Mouse (Mus musculus): Measurements from ENCODE around the gene Tcam1. TPM values are rescaled to one million over a fixed set of nuclear protein-coding genes. Genes with fewer than 3 reads are reported as not detected.
A peak's percentile ranks its signal among the peaks of the same experiment; 100 is the strongest.
"Not testable (repeated sequence)": the region's sequence is repeated elsewhere in the genome, so short reads cannot be mapped to it uniquely, and the experiment has no call there.

The Tcam1 gene
- 0.12 and 0.25 TPM in 2 replicates for polyA plus RNA-seq (2016; fragmentation: Nextera tagmentation; extraction: Ambion mirVana)

DNA sequence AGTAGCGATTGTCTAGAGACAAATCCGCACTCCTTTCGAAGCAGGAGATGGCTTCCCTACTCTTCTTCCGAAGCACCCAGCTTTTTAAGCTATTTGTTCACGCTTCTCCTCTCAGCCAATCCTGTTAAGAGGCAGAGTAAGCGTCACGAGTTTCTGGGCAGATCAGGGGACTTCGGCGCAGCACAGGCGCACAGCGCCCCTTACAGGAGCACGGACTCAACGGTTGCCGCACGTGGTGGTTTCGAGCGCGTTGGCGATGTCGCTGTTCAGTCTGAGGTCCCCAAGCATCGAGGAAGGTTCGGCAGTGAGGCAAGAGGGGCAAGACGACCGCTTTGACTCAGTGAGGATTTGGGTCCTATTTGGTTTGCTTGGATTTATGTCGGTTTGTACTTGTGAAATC, at the start of gene Tcam1:
Tcam1 (plus strand) TSS at position 219 of the 400 bp plus-strand sequence.
- peak within 1 kb of the TSS; percentile 20 for H3K4me3 ChIP-seq
- peaks cover 29% of the 10 kb centered on the region for H3K4me1 ChIP-seq (replicated peaks)
- peak; percentile 94 for DNase-seq (ENCODE audit: low spot score)
- peak within 1 kb of the TSS; percentile 8; the same call in 1 of the 2 replicates for H3K27ac ChIP-seq
- H3K27me3 ChIP-seq (ENCODE audit: insufficient read depth, poor library complexity, severe bottlenecking): peaks cover 12% of the 10 kb centered on the region; the same call in 1 of the 2 replicates
- no peaks in the 10 kb centered on the region for H3K36me3 ChIP-seq
- no peaks in the 10 kb centered on the region for H3K9me3 ChIP-seq
- 12% methylated on average over 25 of the region's 25 CpGs for WGBS

DNA sequence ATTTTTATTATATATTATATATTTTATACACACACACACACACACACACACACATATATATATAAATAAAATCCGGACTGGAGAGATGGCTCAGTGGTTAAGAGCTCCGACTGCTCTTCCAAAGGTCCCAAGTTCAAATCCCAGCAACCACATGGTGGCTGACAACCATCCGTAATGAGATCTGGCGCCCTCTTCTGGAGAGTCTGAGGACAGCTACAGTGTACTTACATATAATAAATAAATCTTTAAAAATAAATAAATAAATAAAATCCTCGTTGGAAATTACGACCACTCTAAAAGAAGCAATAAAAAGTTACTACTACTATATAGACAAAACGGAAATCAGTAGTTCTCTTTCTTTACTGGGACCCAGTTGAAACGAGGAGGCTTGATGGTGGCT, 42.5 kb upstream of the Tcam1 start:
- H3K36me3 ChIP-seq: peaks cover 97% of the 10 kb centered on the region
- H3K4me3 ChIP-seq; H3K27ac ChIP-seq; DNase-seq (ENCODE audit: low spot score); H3K9me3 ChIP-seq; H3K4me1 ChIP-seq (replicated peaks); H3K27me3 ChIP-seq (ENCODE audit: insufficient read depth, poor library complexity, severe bottlenecking): not testable (repeated sequence)
- WGBS: 82% methylated on average over 8 of the region's 8 CpGs

DNA sequence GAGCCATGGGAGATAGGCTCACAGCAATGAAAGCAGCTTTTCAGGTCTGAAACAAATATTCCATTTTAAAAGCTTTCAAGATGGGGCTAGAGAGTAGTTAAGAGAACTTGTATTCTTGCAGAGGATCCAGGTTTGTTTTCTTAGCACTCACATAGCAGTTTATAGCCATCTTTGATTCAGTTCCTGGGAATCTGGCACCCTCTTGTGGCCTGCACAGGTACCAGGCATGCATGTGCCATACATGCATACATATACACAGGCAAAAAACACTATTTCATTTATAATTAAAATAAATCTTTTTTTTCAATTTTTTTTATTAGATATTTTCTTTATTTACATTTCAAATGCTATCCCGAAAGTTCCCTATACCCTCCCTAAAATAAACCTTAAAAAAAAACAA, 29.6 kb upstream of the Tcam1 start:
- WGBS: 99% methylated on average over 1 of the region's 1 CpGs
- H3K4me3 ChIP-seq: no peak overlapping the region
- 0 out of 2 replicates have a peak, but pooled peaks cover 4% of the 10 kb centered on the region for H3K9me3 ChIP-seq
- no peaks in the 10 kb centered on the region for H3K27me3 ChIP-seq (ENCODE audit: insufficient read depth, poor library complexity, severe bottlenecking)
- H3K27ac ChIP-seq: no peak overlapping the region
- no peaks in the 10 kb centered on the region for H3K4me1 ChIP-seq (replicated peaks)
- DNase-seq (ENCODE audit: low spot score): no peak
- H3K36me3 ChIP-seq: peaks cover 100% of the 10 kb centered on the region

DNA sequence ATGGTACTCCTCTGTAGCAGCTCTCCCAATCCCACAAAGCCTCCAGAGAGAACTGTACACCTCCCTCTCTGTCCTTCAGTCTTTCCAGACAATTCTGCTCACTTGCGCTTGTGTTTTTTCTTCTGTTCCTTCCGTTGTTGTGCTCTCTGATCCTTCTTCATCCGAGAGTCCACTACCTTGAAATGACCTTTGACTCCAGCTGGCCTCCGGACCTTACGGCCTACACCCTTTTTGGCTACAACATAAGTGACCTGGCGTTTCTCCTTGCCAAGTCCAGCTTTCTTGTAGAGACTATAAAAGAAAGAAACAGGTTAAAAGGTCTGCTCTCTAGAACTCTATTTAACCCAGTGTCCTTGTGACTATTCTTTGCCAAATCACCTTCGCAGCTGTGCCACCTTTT, 27.1 kb upstream of the Tcam1 start:
- Histone ChIP-seq H3K36me3 (peaks cover 100% of the 10 kb centered on the region), H3K9me3 (0 out of 2 replicates have a peak, but pooled peaks cover 4% of the 10 kb centered on the region), H3K4me3 (no peak overlapping the region), H3K4me1 (replicated peaks) (0 out of 2 replicates have a peak, but pooled peaks cover under 1% of the 10 kb centered on the region), H3K27ac (no peak overlapping the region), H3K27me3 (ENCODE audit: insufficient read depth, poor library complexity, severe bottlenecking) (no peaks in the 10 kb centered on the region)
- DNase-seq (ENCODE audit: low spot score): no peak
- 90% methylated on average over 7 of the region's 7 CpGs for WGBS

DNA sequence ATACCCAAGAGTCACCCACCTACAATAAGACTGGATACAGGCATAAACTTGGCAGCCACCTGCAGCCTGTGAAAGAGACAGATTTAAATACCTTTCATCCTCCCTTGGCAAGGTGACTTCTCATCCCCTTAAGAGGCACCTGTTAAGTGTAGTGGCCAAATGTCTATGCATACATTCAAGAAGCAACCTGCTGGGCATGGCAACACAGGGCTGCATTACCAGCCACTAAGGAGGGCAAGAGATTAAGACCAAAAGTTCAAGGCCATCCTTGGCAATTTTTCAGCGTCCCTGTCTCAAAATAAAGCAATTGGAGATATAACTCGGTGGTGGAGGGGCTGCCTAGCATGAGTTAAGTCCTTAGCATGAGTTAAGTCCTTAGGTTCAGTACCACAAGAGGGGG, 21.7 kb upstream of the Tcam1 start:
- H3K9me3 ChIP-seq: no peaks in the 10 kb centered on the region
- peaks cover 78% of the 10 kb centered on the region for H3K36me3 ChIP-seq
- 29% methylated on average over 2 of the region's 2 CpGs for WGBS
- H3K27ac ChIP-seq: no peak overlapping the region
- H3K4me1 ChIP-seq (replicated peaks): peaks cover 24% of the 10 kb centered on the region
- no peaks in the 10 kb centered on the region for H3K27me3 ChIP-seq (ENCODE audit: insufficient read depth, poor library complexity, severe bottlenecking)
- no peak for DNase-seq (ENCODE audit: low spot score)
- H3K4me3 ChIP-seq: peak overlapping the region; percentile 69

DNA sequence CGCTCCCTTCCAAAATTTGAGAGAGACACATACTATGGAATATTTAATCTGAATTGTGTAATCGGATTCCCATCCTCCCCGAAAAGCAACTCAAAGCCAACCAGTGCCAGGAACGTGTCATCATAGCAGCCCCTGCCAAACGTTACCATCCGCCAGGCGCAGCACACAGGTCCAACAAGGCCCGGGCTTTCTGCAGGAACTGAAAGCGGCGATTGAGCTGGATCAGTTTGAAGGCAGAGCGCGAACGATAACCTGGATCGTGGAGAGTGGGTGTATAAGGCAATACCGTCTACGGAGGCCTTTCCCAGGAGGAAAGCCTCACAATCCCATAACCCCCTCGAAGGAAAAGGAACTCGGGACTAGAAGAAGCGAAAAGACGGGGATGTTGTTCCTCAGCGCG, 21.3 kb upstream of the Tcam1 start:
- H3K36me3 ChIP-seq: peaks cover 78% of the 10 kb centered on the region
- H3K4me3 ChIP-seq: peak overlapping the region; percentile 69
- no peak for DNase-seq (ENCODE audit: low spot score)
- H3K4me1 ChIP-seq (replicated peaks): peaks cover 24% of the 10 kb centered on the region
- H3K9me3 ChIP-seq: no peaks in the 10 kb centered on the region
- H3K27me3 ChIP-seq (ENCODE audit: insufficient read depth, poor library complexity, severe bottlenecking): no peaks in the 10 kb centered on the region
- peak overlapping the region; percentile 95 for H3K27ac ChIP-seq
- 4% methylated on average over 22 of the region's 22 CpGs for WGBS

DNA sequence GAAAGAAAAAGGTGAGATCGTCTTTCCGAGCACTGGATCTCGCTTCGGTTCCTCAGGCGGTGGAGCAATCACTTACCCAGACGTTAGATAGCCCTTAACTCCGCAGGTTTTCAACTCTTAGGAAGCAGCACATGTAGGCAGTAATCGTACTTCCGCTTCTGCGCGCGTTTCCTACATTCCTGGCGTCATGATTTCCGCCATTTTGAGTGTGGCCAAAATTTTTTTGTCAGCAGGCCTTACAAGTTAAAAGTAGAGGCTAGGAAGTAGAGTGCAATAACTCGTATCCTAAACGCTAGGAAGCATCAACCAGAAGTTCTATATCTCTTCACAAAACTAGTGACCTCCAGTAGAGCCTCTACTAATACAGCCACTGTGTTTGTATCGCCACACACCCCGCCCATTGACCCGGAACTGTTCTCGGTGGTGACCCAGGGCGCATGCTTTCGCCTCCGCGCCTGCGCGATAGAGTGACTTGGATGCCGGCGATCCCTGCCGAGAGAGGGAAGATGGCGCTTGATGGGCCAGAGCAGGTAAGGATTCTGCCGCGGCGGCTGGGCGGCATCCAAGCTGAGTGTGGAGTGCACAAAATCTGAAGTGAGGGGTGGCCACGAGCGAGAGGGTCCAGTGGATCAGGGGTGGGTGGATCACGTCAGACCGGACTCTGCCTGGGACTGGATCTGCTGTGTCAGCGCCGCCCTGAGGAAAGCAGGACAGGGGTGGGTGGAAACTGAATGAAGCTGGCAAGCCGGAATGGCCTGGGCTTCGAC, 20.6 kb upstream of the Tcam1 start, which contains the start of the genes Ftsj3 and Psmc5:
Ftsj3 (minus strand) TSS at position 395 of the 767 bp plus-strand sequence.
Psmc5 (plus strand) TSS at position 470 of the 767 bp plus-strand sequence.
- under 1% methylated on average over 42 of the region's 42 CpGs for WGBS
- Histone ChIP-seq H3K27me3 (ENCODE audit: insufficient read depth, poor library complexity, severe bottlenecking) (no peaks in the 10 kb centered on the region), H3K9me3 (no peaks in the 10 kb centered on the region), H3K36me3 (peaks cover 78% of the 10 kb centered on the region), H3K27ac (peak within 1 kb of the TSS; percentile 95), H3K4me1 (replicated peaks) (peaks cover 24% of the 10 kb centered on the region), H3K4me3 (peak within 1 kb of the TSS; percentile 69)
- peak; percentile 96 for DNase-seq (ENCODE audit: low spot score)

DNA sequence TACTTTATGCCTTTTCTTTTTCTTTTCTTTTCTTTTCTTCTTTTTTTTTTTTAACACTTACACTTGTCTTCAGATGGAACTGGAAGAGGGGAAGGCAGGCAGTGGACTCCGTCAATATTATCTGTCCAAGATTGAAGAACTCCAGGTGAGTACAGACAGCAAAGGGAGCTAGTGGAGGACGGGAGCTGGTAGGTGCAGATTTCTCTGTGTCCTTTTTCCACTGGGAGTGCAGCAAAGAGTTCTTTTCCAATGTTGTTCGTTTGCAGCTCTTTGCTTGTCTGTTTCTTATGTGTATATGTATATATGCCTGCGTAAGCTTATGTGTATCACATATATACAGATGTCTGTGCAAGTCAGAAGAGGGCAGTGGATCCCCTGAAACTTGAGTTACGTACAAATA, 19.7 kb upstream of the Tcam1 start:
- peak overlapping the region; percentile 95 for H3K27ac ChIP-seq
- H3K9me3 ChIP-seq: no peaks in the 10 kb centered on the region
- H3K36me3 ChIP-seq: peaks cover 78% of the 10 kb centered on the region
- peak overlapping the region; percentile 69 for H3K4me3 ChIP-seq
- H3K4me1 ChIP-seq (replicated peaks): peaks cover 24% of the 10 kb centered on the region
- no peaks in the 10 kb centered on the region for H3K27me3 ChIP-seq (ENCODE audit: insufficient read depth, poor library complexity, severe bottlenecking)
- DNase-seq (ENCODE audit: low spot score): no peak
- WGBS: 78% methylated on average over 5 of the region's 5 CpGs

DNA sequence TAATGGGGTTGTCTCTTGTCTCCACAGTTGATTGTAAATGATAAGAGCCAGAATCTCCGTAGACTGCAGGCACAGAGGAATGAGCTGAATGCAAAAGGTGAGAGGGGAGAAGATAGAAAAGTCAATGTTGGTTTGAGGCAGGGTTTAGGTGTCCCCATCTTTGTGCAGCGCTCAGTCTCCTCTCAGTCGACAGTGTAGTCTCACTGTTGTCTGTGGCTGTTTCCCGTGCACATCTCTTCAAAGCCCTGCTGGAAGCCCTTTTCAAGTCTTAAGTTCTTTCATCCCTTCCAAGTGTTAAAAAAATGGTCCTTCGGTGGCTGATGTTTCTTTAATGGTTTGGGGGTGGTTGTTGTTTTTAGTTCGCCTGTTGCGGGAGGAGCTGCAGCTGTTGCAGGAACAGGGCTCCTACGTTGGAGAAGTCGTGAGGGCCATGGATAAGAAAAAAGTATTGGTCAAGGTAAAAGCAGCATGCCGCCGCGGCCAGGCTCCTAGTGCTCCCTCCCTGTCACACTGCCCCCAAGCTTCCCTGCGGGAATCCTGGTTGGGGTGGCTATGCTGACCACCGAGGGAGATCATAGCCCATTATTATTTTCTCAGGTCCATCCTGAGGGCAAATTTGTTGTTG, 15.5 kb upstream of the Tcam1 start:
- no peak for DNase-seq (ENCODE audit: low spot score)
- Histone ChIP-seq H3K36me3 (peaks cover 89% of the 10 kb centered on the region), H3K27ac (no peak overlapping the region), H3K27me3 (ENCODE audit: insufficient read depth, poor library complexity, severe bottlenecking) (no peaks in the 10 kb centered on the region), H3K4me1 (replicated peaks) (peaks cover 13% of the 10 kb centered on the region), H3K4me3 (no peak overlapping the region), H3K9me3 (no peaks in the 10 kb centered on the region)
- WGBS: 87% methylated on average over 14 of the region's 14 CpGs

DNA sequence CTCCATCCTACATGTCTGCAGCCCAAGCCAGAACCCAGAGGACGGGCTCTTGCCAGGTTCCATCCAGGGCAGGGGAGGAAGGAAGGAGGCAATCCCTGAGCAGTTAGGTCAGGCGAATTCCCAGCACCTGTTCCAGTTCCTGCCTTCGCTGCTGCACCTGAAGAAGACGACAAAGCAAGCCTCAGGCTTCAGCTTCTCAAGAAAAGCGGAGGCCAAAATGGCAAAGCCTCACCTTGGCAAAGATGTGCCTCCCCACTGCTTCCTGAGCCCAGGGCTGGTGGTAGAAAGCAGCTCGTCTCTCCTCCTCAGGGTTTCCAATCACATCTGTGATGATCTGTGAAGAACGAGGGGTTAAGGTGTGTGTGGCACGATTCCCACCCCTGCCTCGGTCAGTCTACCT, 12.5 kb upstream of the Tcam1 start:
- Histone ChIP-seq H3K9me3 (no peaks in the 10 kb centered on the region), H3K27me3 (ENCODE audit: insufficient read depth, poor library complexity, severe bottlenecking) (no peaks in the 10 kb centered on the region), H3K27ac (no peak overlapping the region), H3K4me3 (no peak overlapping the region), H3K36me3 (peaks cover 92% of the 10 kb centered on the region), H3K4me1 (replicated peaks) (peaks cover 21% of the 10 kb centered on the region)
- no peak for DNase-seq (ENCODE audit: low spot score)
- 94% methylated on average over 9 of the region's 9 CpGs for WGBS

DNA sequence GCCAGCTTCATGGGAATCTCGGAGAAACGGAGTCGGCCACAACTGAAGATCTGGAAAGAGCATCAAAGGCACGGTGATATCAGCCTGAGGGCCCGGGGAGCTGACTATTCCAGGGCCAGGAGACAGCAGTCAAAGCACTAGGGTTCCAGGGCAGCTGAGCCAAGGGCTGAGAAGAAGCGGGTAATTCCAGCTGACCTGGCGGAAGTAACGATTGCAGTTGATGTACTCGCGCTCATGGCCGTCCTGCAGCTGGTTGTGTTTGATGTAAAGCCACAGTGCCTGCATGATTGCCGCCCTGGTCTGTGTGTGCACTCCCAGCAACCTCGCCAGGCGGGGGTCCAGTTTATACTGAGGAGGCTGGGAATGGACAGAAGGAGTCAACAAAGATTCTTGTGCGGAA, 11.5 kb upstream of the Tcam1 start:
- H3K36me3 ChIP-seq: peaks cover 82% of the 10 kb centered on the region
- H3K27ac ChIP-seq: no peak overlapping the region
- H3K9me3 ChIP-seq: no peaks in the 10 kb centered on the region
- DNase-seq (ENCODE audit: low spot score): no peak
- no peaks in the 10 kb centered on the region for H3K27me3 ChIP-seq (ENCODE audit: insufficient read depth, poor library complexity, severe bottlenecking)
- H3K4me3 ChIP-seq: no peak overlapping the region
- 95% methylated on average over 15 of the region's 15 CpGs for WGBS
- peaks cover 26% of the 10 kb centered on the region for H3K4me1 ChIP-seq (replicated peaks)

DNA sequence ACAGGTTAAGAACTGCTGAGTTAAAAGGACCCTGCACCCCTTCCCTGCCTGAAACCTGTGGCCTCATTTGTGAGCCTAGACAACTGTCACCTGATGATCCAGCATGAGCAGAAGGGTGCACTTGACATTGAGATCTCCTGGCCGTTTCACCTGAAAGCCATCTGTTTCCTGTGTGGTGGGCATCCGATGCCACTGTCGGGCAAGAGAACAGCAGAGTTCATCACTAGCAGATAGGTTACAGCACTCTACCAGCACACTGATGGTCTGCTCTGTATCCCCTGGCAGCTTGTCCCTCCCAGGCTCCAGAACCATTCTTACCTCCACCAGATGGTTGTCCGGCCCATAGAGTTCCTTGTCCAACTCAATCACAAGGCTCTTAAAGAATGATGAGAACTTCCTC, 10.9 kb upstream of the Tcam1 start:
- no peak overlapping the region for H3K4me3 ChIP-seq
- H3K9me3 ChIP-seq: no peaks in the 10 kb centered on the region
- no peak for DNase-seq (ENCODE audit: low spot score)
- no peak overlapping the region for H3K27ac ChIP-seq
- H3K36me3 ChIP-seq: peaks cover 81% of the 10 kb centered on the region
- no peaks in the 10 kb centered on the region for H3K27me3 ChIP-seq (ENCODE audit: insufficient read depth, poor library complexity, severe bottlenecking)
- 94% methylated on average over 4 of the region's 4 CpGs for WGBS
- H3K4me1 ChIP-seq (replicated peaks): peaks cover 32% of the 10 kb centered on the region

DNA sequence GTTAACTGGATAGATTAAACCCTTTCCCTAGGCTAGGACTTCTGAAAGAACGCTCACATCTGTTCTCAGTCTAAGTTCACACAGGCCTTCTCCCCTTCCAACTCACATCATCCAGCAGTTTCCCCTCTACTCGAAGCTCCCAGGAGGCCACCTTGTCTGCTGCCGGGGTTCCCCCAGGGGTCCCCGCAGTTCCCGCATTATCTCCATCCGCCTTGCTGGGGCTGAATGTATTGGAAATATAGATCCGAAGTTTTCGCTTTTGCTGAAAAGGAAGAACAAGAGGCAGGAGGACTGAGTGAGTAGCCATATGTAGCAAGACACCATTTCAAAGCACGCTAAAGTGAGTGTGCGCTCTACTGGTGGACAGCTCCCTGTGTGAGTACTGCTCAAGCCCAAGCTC, 10.0 kb upstream of the Tcam1 start:
- Histone ChIP-seq H3K4me3 (no peak overlapping the region), H3K27ac (no peak overlapping the region), H3K9me3 (no peaks in the 10 kb centered on the region), H3K27me3 (ENCODE audit: insufficient read depth, poor library complexity, severe bottlenecking) (no peaks in the 10 kb centered on the region), H3K4me1 (replicated peaks) (peaks cover 41% of the 10 kb centered on the region), H3K36me3 (peaks cover 73% of the 10 kb centered on the region)
- DNase-seq (ENCODE audit: low spot score): no peak
- 92% methylated on average over 10 of the region's 10 CpGs for WGBS

All from hindbrain, embryonic 10.5 days (tissue).